Mouse (Mus musculus) adrenal gland, adult 10 weeks (tissue): ENCODE results near the gene Slc25a10. TPM values are rescaled to one million over a fixed set of nuclear protein-coding genes. Genes with fewer than 3 reads are reported as not detected.

Source experiments
- polyA plus RNA-seq: library from polyadenylated mRNA; stranded (reverse); fragments of 350-450 nt; fragmentation: Illumina TruSeq; extraction: RNeasy Lipid Tissue Mini Kit (QIAGEN cat#74804); gene quantifications from one replicate; pipeline ENCODE4 v1.2.3, GENCODE M21; 2014; ENCODE audit warnings: low read depth, low replicate concordance

The Slc25a10 gene
- 2.2 TPM for polyA plus RNA-seq

DNA sequence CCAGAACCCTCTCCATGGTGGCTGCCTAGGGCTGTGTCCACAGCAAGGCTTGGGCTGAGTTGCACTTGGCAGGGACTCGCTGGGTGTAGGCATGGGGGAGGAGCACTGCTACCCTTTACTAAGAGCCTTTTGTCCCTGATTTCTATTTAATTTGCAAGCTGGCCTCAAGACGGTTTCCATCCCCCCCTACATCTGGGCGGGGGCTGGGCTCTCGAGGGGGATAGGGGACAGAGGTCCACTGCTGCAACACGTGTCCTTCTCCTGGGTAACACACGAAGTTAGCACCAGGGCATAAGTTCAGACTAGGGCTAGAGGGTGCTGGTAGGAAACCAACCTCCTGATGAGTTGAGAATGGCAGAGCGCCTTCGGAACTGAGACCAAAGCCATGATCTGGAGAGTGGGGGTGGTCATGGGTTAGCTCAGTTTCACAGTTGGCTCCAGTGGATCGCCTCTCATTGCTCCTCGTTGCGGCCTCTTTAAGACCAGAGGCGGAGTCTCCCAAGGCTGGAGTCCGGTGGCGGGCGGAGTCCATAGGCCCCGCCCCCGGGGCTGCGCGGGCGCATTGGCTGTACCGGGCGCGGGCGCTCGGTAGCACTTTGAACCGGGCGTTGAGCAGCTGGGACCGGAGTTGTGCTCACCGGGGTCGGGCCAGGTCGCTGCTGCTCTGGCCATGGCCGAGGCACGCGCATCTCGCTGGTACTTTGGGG is at the start of gene Slc25a10:
Slc25a10 (plus strand) TSS at position 524 of the 707 bp plus-strand sequence.

DNA sequence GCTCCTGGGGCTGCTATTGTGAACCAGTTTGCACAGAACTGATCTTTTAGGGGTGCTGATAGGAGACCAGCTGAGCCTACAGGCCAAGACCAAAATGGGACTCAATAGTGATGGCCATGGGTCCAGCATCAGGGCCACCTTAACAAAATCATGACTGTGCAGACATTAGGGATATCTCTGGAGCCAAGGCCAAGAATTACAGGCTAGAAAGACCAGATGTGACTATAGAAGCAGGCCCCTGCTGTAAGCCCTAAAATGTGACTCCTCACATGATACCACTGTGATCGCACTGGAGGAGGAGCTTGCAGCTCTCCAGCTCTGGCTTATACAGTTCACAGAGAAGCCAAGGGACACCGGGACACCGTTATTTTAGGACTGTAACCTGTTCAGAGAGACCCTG is 49.3 kb upstream of the Slc25a10 start, which contains the start of gene Tspan10:
Tspan10 (plus strand) TSS at position 301 of the 400 bp plus-strand sequence.

GRCm38 (mm10) chr11:120453306-120453705 is 38.3 kb upstream of the Slc25a10 start, which contains the start of gene Pde6g:
Gene Pde6g, minus strand, starts transcription at chr11:120453500.

DNA sequence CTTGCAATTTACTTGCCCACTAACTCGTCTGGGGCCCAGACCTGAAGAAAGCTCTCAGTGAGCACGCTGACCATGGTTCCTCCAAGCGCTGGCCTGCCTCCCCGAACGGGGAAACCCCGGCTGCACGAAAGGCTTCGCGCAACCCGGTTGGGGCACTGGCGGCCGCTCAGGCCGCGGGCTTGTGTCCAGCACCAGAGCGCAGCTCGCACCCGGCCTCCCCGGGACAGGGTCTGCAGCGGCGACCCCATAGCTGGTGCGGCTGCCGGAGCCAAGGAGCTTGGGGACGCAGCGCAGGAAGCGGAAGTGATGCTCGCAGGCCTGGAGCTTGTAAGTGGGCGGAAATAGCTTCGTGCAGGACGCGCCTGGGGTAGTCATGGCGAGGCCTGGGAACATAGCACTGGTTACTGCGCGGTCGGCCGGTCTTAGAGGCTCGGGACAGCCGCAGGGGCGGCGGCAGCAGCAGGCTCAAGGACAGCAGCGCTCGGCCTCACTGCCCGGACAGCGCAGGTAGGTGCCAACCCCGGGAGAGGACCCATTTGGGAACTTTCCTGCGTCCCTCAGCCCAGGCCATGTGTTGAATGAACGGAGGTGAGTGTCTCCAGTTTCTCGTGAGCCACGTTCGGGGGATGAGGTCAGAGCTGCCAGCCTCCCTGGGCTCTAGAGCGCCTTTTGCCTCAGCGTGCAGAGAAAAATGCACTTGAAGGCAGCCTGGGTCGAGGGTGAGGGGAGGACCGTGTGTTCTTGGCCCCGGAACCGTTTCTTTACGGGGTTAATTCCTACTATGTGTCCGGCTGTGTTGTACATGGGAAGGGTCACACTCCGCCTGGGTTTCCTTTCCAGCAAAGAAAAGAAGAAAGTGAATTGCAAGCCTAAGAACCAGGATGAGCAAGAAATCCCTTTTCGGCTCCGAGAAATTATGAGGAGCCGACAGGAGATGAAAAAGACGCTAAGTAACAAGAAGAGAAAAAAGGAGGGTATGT is 33.6 kb upstream of the Slc25a10 start, which contains the start of the genes Oxld1 and Ccdc137:
Oxld1 (minus strand) TSS at position 297 of the 980 bp plus-strand sequence.
Ccdc137 (plus strand) TSS at position 344 of the 980 bp plus-strand sequence.

DNA sequence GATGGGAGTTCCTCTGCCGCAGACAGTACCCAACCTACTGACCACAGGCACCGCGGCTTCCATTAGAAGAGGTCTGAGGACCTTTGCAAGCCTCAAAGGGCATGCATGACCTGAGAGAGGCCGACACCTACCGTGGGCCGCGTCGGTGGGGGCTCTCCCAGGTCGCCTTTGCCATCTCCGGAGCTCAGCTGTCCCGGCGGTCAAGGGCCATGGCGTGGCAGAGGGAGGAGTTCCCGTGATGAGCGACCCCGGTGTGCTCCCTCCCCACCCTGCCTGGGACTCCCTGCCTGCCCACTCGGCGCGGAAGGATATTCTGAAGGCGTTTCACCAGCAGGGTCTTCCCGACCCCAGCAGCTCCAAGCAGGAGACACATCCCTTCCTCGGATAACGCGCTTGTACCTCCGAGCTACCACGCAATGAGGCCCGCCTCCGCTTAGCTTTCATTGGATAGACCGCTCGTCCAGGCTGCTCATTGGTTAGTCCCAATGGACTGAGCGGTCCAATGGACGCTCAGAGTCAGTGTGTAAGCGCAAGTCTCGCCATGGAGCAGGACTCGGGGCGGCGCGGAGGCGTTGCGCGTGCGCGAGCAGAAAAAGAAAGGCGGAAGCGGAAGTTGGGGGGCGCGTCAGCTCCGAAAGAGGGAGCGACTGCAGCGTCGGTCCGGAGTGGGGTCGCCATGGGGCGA is 24.4 kb upstream of the Slc25a10 start, which contains the start of gene Arl16:
Arl16 (minus strand) TSS at position 557 of the 685 bp plus-strand sequence.

DNA sequence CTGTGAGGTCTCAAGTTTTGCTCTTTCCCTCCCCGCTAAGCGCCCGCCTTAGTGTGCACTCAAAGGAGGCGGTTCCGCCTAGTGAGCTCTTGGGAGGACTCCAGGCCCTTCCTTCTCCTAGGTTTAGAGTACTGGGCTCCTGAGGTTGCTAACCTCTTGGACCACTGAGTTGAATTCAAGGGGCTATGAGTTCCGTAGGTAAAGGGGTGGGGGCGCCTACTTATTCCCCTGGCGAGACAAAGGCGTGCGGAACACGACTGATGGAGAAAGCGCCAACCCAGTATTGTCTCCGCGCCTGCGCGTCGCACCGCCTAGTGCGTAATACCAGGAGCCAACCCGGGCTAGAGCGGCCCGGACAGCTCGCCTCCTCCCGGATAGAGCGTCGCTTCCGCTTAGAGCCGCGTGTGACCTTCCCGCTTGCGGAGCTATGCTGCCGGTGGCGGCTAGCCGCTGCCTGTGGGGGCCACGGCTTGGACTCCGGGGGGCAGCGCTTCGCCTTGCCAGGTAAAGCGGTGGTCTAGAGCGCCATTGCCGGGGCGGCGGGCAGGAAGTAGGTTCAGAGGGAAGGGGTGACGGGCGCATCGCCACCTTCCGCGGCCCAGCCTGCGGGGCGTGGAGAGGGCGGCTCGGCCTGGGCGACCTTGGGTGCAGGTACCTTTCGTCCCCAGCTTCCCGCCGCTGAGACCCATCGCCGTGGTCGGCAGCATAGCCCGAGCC is 7.2 kb upstream of the Slc25a10 start, which contains the start of gene Mrpl12:
Mrpl12 (plus strand) TSS at position 349 of the 717 bp plus-strand sequence.

GRCm38 (mm10) chr11:120530085-120530964 is 38.7 kb downstream of the Slc25a10 start, which contains the start of gene Gcgr:
Gene Gcgr, plus strand, starts transcription at chr11:120530699.

Other genes with a start within 250 kb of the Slc25a10 start
- 383 TPM for gene Actg1, start 143.3 kb upstream of the Slc25a10 start, polyA plus RNA-seq
- not detected for gene Fscn2, start 130.3 kb upstream of the Slc25a10 start, polyA plus RNA-seq
- 0.29 TPM for gene Faap100, start 113.1 kb upstream of the Slc25a10 start, polyA plus RNA-seq
- gene Nploc4, start 54.1 kb upstream of the Slc25a10 start, polyA plus RNA-seq = 29.9 TPM
- not detected for gene Tspan10, start 49.2 kb upstream of the Slc25a10 start, polyA plus RNA-seq
- not detected for gene Pde6g, start 38.3 kb upstream of the Slc25a10 start, polyA plus RNA-seq
- 1.4 TPM for gene Oxld1, start 33.8 kb upstream of the Slc25a10 start, polyA plus RNA-seq
- gene Ccdc137, start 33.7 kb upstream of the Slc25a10 start, polyA plus RNA-seq = 13.4 TPM
- gene Arl16, start 24.2 kb upstream of the Slc25a10 start, polyA plus RNA-seq = 16.2 TPM
- gene Mrpl12, start 7.2 kb upstream of the Slc25a10 start, polyA plus RNA-seq = 2.4 TPM
- gene Gcgr, start 38.9 kb downstream of the Slc25a10 start, polyA plus RNA-seq = not detected
- gene Mcrip1, start 57.9 kb downstream of the Slc25a10 start, polyA plus RNA-seq = 1.0 TPM
- gene Ppp1r27, start 59.3 kb downstream of the Slc25a10 start, polyA plus RNA-seq = not detected
- 183 TPM for gene P4hb, start 81.4 kb downstream of the Slc25a10 start, polyA plus RNA-seq
- 32.9 TPM for gene Arhgdia, start 89.8 kb downstream of the Slc25a10 start, polyA plus RNA-seq
- 20.8 TPM for gene Alyref, start 106.5 kb downstream of the Slc25a10 start, polyA plus RNA-seq
- gene Anapc11, start 106.6 kb downstream of the Slc25a10 start, polyA plus RNA-seq = 10.3 TPM
- gene Npb, start 116.6 kb downstream of the Slc25a10 start, polyA plus RNA-seq = not detected
- 14.4 TPM for gene Pcyt2, start 126.1 kb downstream of the Slc25a10 start, polyA plus RNA-seq
- 7.9 TPM for gene Sirt7, start 133.4 kb downstream of the Slc25a10 start, polyA plus RNA-seq
- 17.5 TPM for gene Mafg, start 141.8 kb downstream of the Slc25a10 start, polyA plus RNA-seq
- 0.52 TPM for gene Pycr1, start 151.9 kb downstream of the Slc25a10 start, polyA plus RNA-seq
- gene Myadml2, start 156.3 kb downstream of the Slc25a10 start, polyA plus RNA-seq = not detected
- gene Notum, start 169.3 kb downstream of the Slc25a10 start, polyA plus RNA-seq = not detected
- gene Aspscr1, start 181.1 kb downstream of the Slc25a10 start, polyA plus RNA-seq = 2.4 TPM
- 1.7 TPM for gene Cenpx, start 221.9 kb downstream of the Slc25a10 start, polyA plus RNA-seq
- 0.47 TPM for gene Lrrc45, start 222.1 kb downstream of the Slc25a10 start, polyA plus RNA-seq
- gene Rac3, start 229.6 kb downstream of the Slc25a10 start, polyA plus RNA-seq = not detected
- not detected for gene Dcxr, start 235.4 kb downstream of the Slc25a10 start, polyA plus RNA-seq
- gene Cbr2, start 240.3 kb downstream of the Slc25a10 start, polyA plus RNA-seq = 1.2 TPM